12 mouse cellular contexts compared by ENCODE assay signal in the genomic region with DNA sequence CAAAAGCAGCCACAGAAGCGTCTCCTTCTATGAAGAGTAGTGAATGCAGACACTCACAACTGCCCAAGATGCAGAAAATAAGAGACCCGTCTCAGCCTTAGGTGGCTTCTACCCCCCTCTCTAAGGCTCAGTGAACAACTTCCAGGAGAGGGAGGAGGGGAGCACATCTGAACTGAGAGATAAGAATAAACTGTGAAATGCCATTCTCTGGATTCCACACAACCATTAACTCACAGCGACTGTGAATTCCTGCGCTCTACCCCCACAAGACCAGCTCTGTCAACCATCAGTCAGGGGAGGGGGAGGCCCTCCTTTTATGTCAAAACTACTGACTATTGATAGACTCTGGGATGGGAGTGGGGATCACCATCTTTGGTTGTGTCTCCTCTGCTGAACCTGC. TPM values are rescaled to one million over a fixed set of nuclear protein-coding genes. Genes with fewer than 3 reads are reported as not detected.
DNase-seq lines count a peak whose midpoint lies in the region; ATAC-seq and TF ChIP-seq lines count a peak whose summit lies in the region.
"Had no signal": no experiment of that assay in that cellular context is flagged by ENCODE, and none has a peak within 500 bp of the region (broad histone marks: within the 10 kb centered on the region; RNA-seq: fewer than 3 reads in every experiment).

No protein-coding gene starts in this region.

- H3K27me3 ChIP-seq in heart, embryonic 13.5 days (replicated peaks), result no peaks in the 10 kb centered on the region
- H3K27me3 ChIP-seq in lung, embryonic 15.5 days, result no peaks in the 10 kb centered on the region
- H3K27me3 ChIP-seq in embryonic facial prominence, embryonic 15.5 days, result no peaks in the 10 kb centered on the region
- no peaks in the 10 kb centered on the region for H3K27me3 ChIP-seq in midbrain, postnatal 0 days (ENCODE audit: insufficient read depth, low read length)

- no peaks in the 10 kb centered on the region for H3K36me3 ChIP-seq in heart, embryonic 13.5 days
- H3K36me3 ChIP-seq in lung, embryonic 15.5 days, result no peaks in the 10 kb centered on the region
- no peaks in the 10 kb centered on the region for H3K36me3 ChIP-seq in embryonic facial prominence, embryonic 15.5 days
- no peaks in the 10 kb centered on the region for H3K36me3 ChIP-seq in midbrain, postnatal 0 days (ENCODE audit: insufficient read depth, low read length)

- 5% methylated on average over 4 of the region's 4 CpGs for WGBS in heart, embryonic 13.5 days
- 10% methylated on average over 4 of the region's 4 CpGs for WGBS in lung, embryonic 15.5 days
- 22% methylated on average over 4 of the region's 4 CpGs for WGBS in embryonic facial prominence, embryonic 15.5 days
- 50% methylated on average over 4 of the region's 4 CpGs for WGBS in midbrain, postnatal 0 days

- peak overlapping the region; percentile 20; the same call in 1 of the 2 replicates for H3K9ac ChIP-seq in heart, embryonic 13.5 days
- no peak overlapping the region for H3K9ac ChIP-seq in lung, embryonic 15.5 days
- no peak overlapping the region for H3K9ac ChIP-seq in embryonic facial prominence, embryonic 15.5 days
- H3K9ac ChIP-seq in midbrain, postnatal 0 days (replicated peaks; ENCODE audit: low read length, poor library complexity, severe bottlenecking), result no peak overlapping the region

- H3K4me2 ChIP-seq in heart, embryonic 13.5 days, result peak overlapping the region; percentile 51
- peak overlapping the region; percentile 8; the same call in 1 of the 2 replicates for H3K4me2 ChIP-seq in lung, embryonic 15.5 days
- H3K4me2 ChIP-seq in embryonic facial prominence, embryonic 15.5 days (replicated peaks), result no peak overlapping the region
- no peak overlapping the region for H3K4me2 ChIP-seq in midbrain, postnatal 0 days (ENCODE audit: low read depth, low read length, poor library complexity, severe bottlenecking)

- ATAC-seq in heart, embryonic 13.5 days (ENCODE audit: extremely low read depth, insufficient number of reproducible peaks, low FRiP score, low TSS enrichment), result peak; percentile 51
- ATAC-seq in lung, embryonic 15.5 days (ENCODE audit: borderline replicate concordance, extremely low read depth, low FRiP score, low TSS enrichment), result peak; percentile 68
- peak; percentile 12 for ATAC-seq in embryonic facial prominence, embryonic 15.5 days (ENCODE audit: insufficient number of reproducible peaks, low FRiP score, low TSS enrichment, low read depth)
- ATAC-seq in midbrain, postnatal 0 days (ENCODE audit: low FRiP score), result no peak
- no peak for ATAC-seq in erythroblast, adult 5-6 weeks (replicated peaks; ENCODE audit: low FRiP score, poor library complexity, severe bottlenecking)
- ATAC-seq: inflammation-experienced regulatory T-cells, adult 6 months had no signal

- no peaks in the 10 kb centered on the region for H3K9me3 ChIP-seq in heart, embryonic 13.5 days
- H3K9me3 ChIP-seq in lung, embryonic 15.5 days, result no peaks in the 10 kb centered on the region
- no peaks in the 10 kb centered on the region for H3K9me3 ChIP-seq in embryonic facial prominence, embryonic 15.5 days (replicated peaks)
- H3K9me3 ChIP-seq in midbrain, postnatal 0 days (ENCODE audit: low read length), result no peaks in the 10 kb centered on the region

- H3K27ac ChIP-seq in heart, embryonic 13.5 days (replicated peaks), result peak overlapping the region; percentile 88
- peak overlapping the region; percentile 84 for H3K27ac ChIP-seq in lung, embryonic 15.5 days
- peak overlapping the region; percentile 85 for H3K27ac ChIP-seq in embryonic facial prominence, embryonic 15.5 days (replicated peaks)
- 0 out of 2 replicates have a peak overlapping the region, but pooled peaks have one; percentile 7 for H3K27ac ChIP-seq in midbrain, postnatal 0 days (ENCODE audit: low read depth, low read length)

- DNase-seq in heart, postnatal 4 days, result no peak
- no peak for DNase-seq in lung, adult 18-20 months
- DNase-seq in midbrain, postnatal 0 days (ENCODE audit: low spot score), result no peak
- no peak for DNase-seq in frontal cortex, postnatal 10 days (ENCODE audit: low spot score in 2 of 2)
- DNase-seq: B cell, adult 2 months had no signal

- H3K4me3 ChIP-seq in heart, embryonic 13.5 days, result 0 out of 2 replicates have a peak overlapping the region, but pooled peaks have one; percentile 0
- no peak overlapping the region for H3K4me3 ChIP-seq in lung, embryonic 15.5 days
- H3K4me3 ChIP-seq in embryonic facial prominence, embryonic 15.5 days (replicated peaks), result no peak overlapping the region
- no peak overlapping the region for H3K4me3 ChIP-seq in midbrain, postnatal 0 days (ENCODE audit: low read depth, low read length)

- peaks cover 78% of the 10 kb centered on the region for H3K4me1 ChIP-seq in heart, embryonic 13.5 days
- H3K4me1 ChIP-seq in lung, embryonic 15.5 days, result peaks cover 54% of the 10 kb centered on the region
- H3K4me1 ChIP-seq in embryonic facial prominence, embryonic 15.5 days, result peaks cover 46% of the 10 kb centered on the region
- H3K4me1 ChIP-seq in midbrain, postnatal 0 days (ENCODE audit: insufficient read depth, low read length), result 0 out of 2 replicates have a peak, but pooled peaks cover 4% of the 10 kb centered on the region

- no peak for TF ChIP-seq CTCF in midbrain, postnatal 0 days (IDR thresholded peaks at IDR 0.05)

RNA-seq across cellular contexts. Expression of a gene that starts 47.3 kb away (rescaled TPM):
- polyA plus RNA-seq in heart, embryonic 13.5 days (2015; fragmentation: Nextera tagmentation; extraction: Ambion mirVana), result 7.4 and 7.8 TPM in 2 replicates
- total RNA-seq in heart, postnatal 4 days (2021), result 1 to 10 TPM; 4.5 to 4.6 TPM
- 3.7 and 4.4 TPM in 2 replicates for polyA plus RNA-seq in lung, embryonic 15.5 days (2015; fragmentation: Nextera tagmentation; extraction: Ambion mirVana)
- 9.3 and 9.9 TPM in 2 replicates for polyA plus RNA-seq in embryonic facial prominence, embryonic 15.5 days (2015; fragmentation: Nextera tagmentation; extraction: Ambion mirVana)
- 101 and 117 TPM in 2 replicates for total RNA-seq in midbrain, postnatal 0 days (2014; rRNA removed)
- 33.2 and 43.3 TPM in 2 replicates for polyA plus RNA-seq in midbrain, postnatal 0 days (2015; fragmentation: Nextera tagmentation; extraction: Ambion mirVana)
- 0.19 TPM in 1 of 2 replicates, not detected in the other for total RNA-seq in erythroblast, adult 5-6 weeks (2015; ENCODE audit: low replicate concordance)
- total RNA-seq in erythroblast, adult 5-6 weeks (2017; ENCODE audit: low replicate concordance), result not detected in 2 replicates
- total RNA-seq: common myeloid progenitor, adult 5-6 weeks; monocyte, adult 5-6 weeks had no signal

RNA-seq across cellular contexts. Expression of a gene that starts 47.5 kb away (rescaled TPM):
- polyA plus RNA-seq in heart, embryonic 13.5 days (2015; fragmentation: Nextera tagmentation; extraction: Ambion mirVana), result 92.0 and 106 TPM in 2 replicates
- total RNA-seq in heart, postnatal 4 days (2021), result 10 to 100 TPM; 69.5 to 75.3 TPM
- 117 and 127 TPM in 2 replicates for polyA plus RNA-seq in lung, embryonic 15.5 days (2015; fragmentation: Nextera tagmentation; extraction: Ambion mirVana)
- polyA plus RNA-seq in embryonic facial prominence, embryonic 15.5 days (2015; fragmentation: Nextera tagmentation; extraction: Ambion mirVana), result 213 and 237 TPM in 2 replicates
- 150 and 171 TPM in 2 replicates for total RNA-seq in midbrain, postnatal 0 days (2014; rRNA removed)
- 74.5 and 92.9 TPM in 2 replicates for polyA plus RNA-seq in midbrain, postnatal 0 days (2015; fragmentation: Nextera tagmentation; extraction: Ambion mirVana)
- total RNA-seq in erythroblast, adult 5-6 weeks (2015; ENCODE audit: low replicate concordance), result not detected in 2 replicates
- not detected in 2 replicates for total RNA-seq in erythroblast, adult 5-6 weeks (2017; ENCODE audit: low replicate concordance)
- total RNA-seq: common myeloid progenitor, adult 5-6 weeks; monocyte, adult 5-6 weeks had no signal
- polyA plus RNA-seq: inflammation-experienced regulatory T-cells, adult 6 months had no signal

Comparison
In these comparisons a context has a peak if more than half of its experiments do, and no peak if none do; other contexts are left out.
1. ATAC-seq: peak in heart, embryonic 13.5 days (single experiment), lung, embryonic 15.5 days (single experiment) and embryonic facial prominence, embryonic 15.5 days (single experiment); none in midbrain, postnatal 0 days (single experiment) and erythroblast, adult 5-6 weeks (single experiment).
2. H3K27ac ChIP-seq: peak in every context shown above with its lines; median percentile 88 in heart, embryonic 13.5 days; 85 in embryonic facial prominence, embryonic 15.5 days; 84 in lung, embryonic 15.5 days; 7 in midbrain, postnatal 0 days.
3. H3K4me2 ChIP-seq: peak in heart, embryonic 13.5 days (single experiment) and lung, embryonic 15.5 days (single experiment); none in embryonic facial prominence, embryonic 15.5 days (single experiment) and midbrain, postnatal 0 days (single experiment).